Mouse (Mus musculus): ENCODE results near the gene Nsa2. TPM values are rescaled to one million over a fixed set of nuclear protein-coding genes. Genes with fewer than 3 reads are reported as not detected.
A peak's percentile ranks its signal among the peaks of the same experiment; 100 is the strongest.

Nsa2 gene
- polyA plus RNA-seq (2015; fragmentation: Nextera tagmentation; extraction: Ambion mirVana): 58.6 and 59.8 TPM in 2 replicates

- Histone ChIP-seq H3K27me3 (no peaks in the 10 kb centered on the region), H3K4me1 (peaks cover 7% of the 10 kb centered on the region; the same call in 1 of the 2 replicates), H3K9ac (peak within 1 kb of the TSS; percentile 87), H3K36me3 (peaks cover 17% of the 10 kb centered on the region), H3K4me3 (peak within 1 kb of the TSS; percentile 92), H3K27ac (peak within 1 kb of the TSS; percentile 88), H3K9me3 (no peaks in the 10 kb centered on the region), H3K4me2 (peak within 1 kb of the TSS; percentile 47)
- ATAC-seq (ENCODE audit: insufficient number of reproducible peaks, low FRiP score, low TSS enrichment, low read depth): peak; percentile 94
- under 1% methylated on average over 57 of the region's 57 CpGs for WGBS
These were observed at the start of gene Nsa2, which contains the start of gene Gfm2 for GRCm38 (mm10) chr13:97137466-97138400. Nsa2 (minus strand) TSS chr13:97137937. Gfm2 (plus strand) TSS chr13:97137937.

GRCm38 (mm10) chr13:97186346-97186745 is 48.6 kb upstream of the Nsa2 start:
- Histone ChIP-seq H3K4me2 (no peak overlapping the region), H3K27me3 (no peaks in the 10 kb centered on the region), H3K9me3 (no peaks in the 10 kb centered on the region), H3K27ac (no peak overlapping the region), H3K4me3 (no peak overlapping the region), H3K36me3 (peaks cover 12% of the 10 kb centered on the region), H3K9ac (no peak overlapping the region), H3K4me1 (no peaks in the 10 kb centered on the region)
- no peak for ATAC-seq (ENCODE audit: insufficient number of reproducible peaks, low FRiP score, low TSS enrichment, low read depth)
- 68% methylated on average over 4 of the region's 4 CpGs for WGBS

- peaks cover 28% of the 10 kb centered on the region for H3K36me3 ChIP-seq
- WGBS: 63% methylated on average over 5 of the region's 5 CpGs
- no peaks in the 10 kb centered on the region for H3K4me1 ChIP-seq
- H3K4me3 ChIP-seq: no peak overlapping the region
- no peaks in the 10 kb centered on the region for H3K27me3 ChIP-seq
- H3K4me2 ChIP-seq: no peak overlapping the region
- no peak overlapping the region for H3K9ac ChIP-seq
- H3K27ac ChIP-seq: no peak overlapping the region
- no peaks in the 10 kb centered on the region for H3K9me3 ChIP-seq
- no peak for ATAC-seq (ENCODE audit: insufficient number of reproducible peaks, low FRiP score, low TSS enrichment, low read depth)
These were observed 46.9 kb upstream of the Nsa2 start for GRCm38 (mm10) chr13:97184656-97185055.

GRCm38 (mm10) chr13:97184168-97184567 is 46.4 kb upstream of the Nsa2 start:
- WGBS: 92% methylated on average over 2 of the region's 2 CpGs

GRCm38 (mm10) chr13:97182821-97183220 is 45.1 kb upstream of the Nsa2 start:
- H3K4me1 ChIP-seq: no peaks in the 10 kb centered on the region
- peaks cover 44% of the 10 kb centered on the region for H3K36me3 ChIP-seq
- H3K9ac ChIP-seq: no peak overlapping the region
- no peak overlapping the region for H3K4me2 ChIP-seq
- WGBS: 65% methylated on average over 4 of the region's 4 CpGs
- no peak overlapping the region for H3K4me3 ChIP-seq
- H3K27me3 ChIP-seq: no peaks in the 10 kb centered on the region
- H3K9me3 ChIP-seq: no peaks in the 10 kb centered on the region
- no peak overlapping the region for H3K27ac ChIP-seq
- no peak for ATAC-seq (ENCODE audit: insufficient number of reproducible peaks, low FRiP score, low TSS enrichment, low read depth)

More at GRCm38 (mm10) chr13:97184168-97184567, 46.4 kb upstream of the Nsa2 start:
- Histone ChIP-seq H3K4me2 (no peak overlapping the region), H3K4me3 (no peak overlapping the region), H3K4me1 (no peaks in the 10 kb centered on the region), H3K27ac (no peak overlapping the region), H3K27me3 (no peaks in the 10 kb centered on the region), H3K9ac (no peak overlapping the region), H3K9me3 (no peaks in the 10 kb centered on the region), H3K36me3 (peaks cover 32% of the 10 kb centered on the region)
- no peak for ATAC-seq (ENCODE audit: insufficient number of reproducible peaks, low FRiP score, low TSS enrichment, low read depth)

GRCm38 (mm10) chr13:97180113-97180828 is 42.5 kb upstream of the Nsa2 start:
- H3K9ac ChIP-seq: no peak overlapping the region
- peaks cover 65% of the 10 kb centered on the region for H3K36me3 ChIP-seq
- no peaks in the 10 kb centered on the region for H3K27me3 ChIP-seq

GRCm38 (mm10) chr13:97178943-97179342 is 41.2 kb upstream of the Nsa2 start:
- H3K4me1 ChIP-seq: no peaks in the 10 kb centered on the region
- 86% methylated on average over 7 of the region's 7 CpGs for WGBS
- no peak overlapping the region for H3K4me2 ChIP-seq
- no peak overlapping the region for H3K9ac ChIP-seq
- peaks cover 74% of the 10 kb centered on the region for H3K36me3 ChIP-seq
- no peak overlapping the region for H3K27ac ChIP-seq
- no peaks in the 10 kb centered on the region for H3K9me3 ChIP-seq
- ATAC-seq (ENCODE audit: insufficient number of reproducible peaks, low FRiP score, low TSS enrichment, low read depth): no peak
- no peak overlapping the region for H3K4me3 ChIP-seq
- no peaks in the 10 kb centered on the region for H3K27me3 ChIP-seq

More at GRCm38 (mm10) chr13:97180113-97180828, 42.5 kb upstream of the Nsa2 start:
- Histone ChIP-seq H3K4me2 (no peak overlapping the region), H3K9me3 (no peaks in the 10 kb centered on the region), H3K4me1 (no peaks in the 10 kb centered on the region), H3K4me3 (no peak overlapping the region), H3K27ac (no peak overlapping the region)
- ATAC-seq (ENCODE audit: insufficient number of reproducible peaks, low FRiP score, low TSS enrichment, low read depth): no peak
- WGBS: 87% methylated on average over 6 of the region's 6 CpGs

GRCm38 (mm10) chr13:97176731-97177130 is 39.0 kb upstream of the Nsa2 start:
- peaks cover 86% of the 10 kb centered on the region for H3K36me3 ChIP-seq
- no peak overlapping the region for H3K27ac ChIP-seq
- WGBS: 93% methylated on average over 5 of the region's 5 CpGs
- no peak overlapping the region for H3K4me3 ChIP-seq
- no peak overlapping the region for H3K9ac ChIP-seq
- H3K27me3 ChIP-seq: no peaks in the 10 kb centered on the region
- no peak for ATAC-seq (ENCODE audit: insufficient number of reproducible peaks, low FRiP score, low TSS enrichment, low read depth)
- H3K4me1 ChIP-seq: no peaks in the 10 kb centered on the region
- H3K9me3 ChIP-seq: no peaks in the 10 kb centered on the region
- no peak overlapping the region for H3K4me2 ChIP-seq

- ATAC-seq (ENCODE audit: insufficient number of reproducible peaks, low FRiP score, low TSS enrichment, low read depth): no peak
- Histone ChIP-seq H3K9ac (no peak overlapping the region), H3K9me3 (no peaks in the 10 kb centered on the region), H3K4me1 (no peaks in the 10 kb centered on the region), H3K27me3 (no peaks in the 10 kb centered on the region), H3K4me3 (no peak overlapping the region), H3K4me2 (no peak overlapping the region), H3K27ac (no peak overlapping the region), H3K36me3 (peaks cover 87% of the 10 kb centered on the region)
- 74% methylated on average over 10 of the region's 10 CpGs for WGBS
These were observed 38.0 kb upstream of the Nsa2 start for GRCm38 (mm10) chr13:97175520-97176264.

GRCm38 (mm10) chr13:97145834-97146233 is 8.1 kb upstream of the Nsa2 start:
- no peak overlapping the region for H3K4me2 ChIP-seq
- H3K27me3 ChIP-seq: no peaks in the 10 kb centered on the region
- no peak overlapping the region for H3K9ac ChIP-seq
- H3K4me1 ChIP-seq: no peaks in the 10 kb centered on the region
- no peak overlapping the region for H3K4me3 ChIP-seq
- no peaks in the 10 kb centered on the region for H3K9me3 ChIP-seq
- H3K27ac ChIP-seq: no peak overlapping the region
- H3K36me3 ChIP-seq: peaks cover 56% of the 10 kb centered on the region
- WGBS: 63% methylated on average over 4 of the region's 4 CpGs
- ATAC-seq (ENCODE audit: insufficient number of reproducible peaks, low FRiP score, low TSS enrichment, low read depth): no peak

- no peaks in the 10 kb centered on the region for H3K27me3 ChIP-seq
- no peak overlapping the region for H3K4me2 ChIP-seq
- H3K27ac ChIP-seq: no peak overlapping the region
- peaks cover 28% of the 10 kb centered on the region for H3K36me3 ChIP-seq
- 82% methylated on average over 7 of the region's 7 CpGs for WGBS
- no peak for ATAC-seq (ENCODE audit: insufficient number of reproducible peaks, low FRiP score, low TSS enrichment, low read depth)
- no peak overlapping the region for H3K4me3 ChIP-seq
- H3K4me1 ChIP-seq: peaks cover 7% of the 10 kb centered on the region; the same call in 1 of the 2 replicates
- H3K9ac ChIP-seq: no peak overlapping the region
- no peaks in the 10 kb centered on the region for H3K9me3 ChIP-seq
These were observed 4.6 kb upstream of the Nsa2 start for GRCm38 (mm10) chr13:97142321-97142720.
